Mouse (Mus musculus) bone marrow macrophage, adult 2 months (primary cell): ENCODE results near the gene Lsr.

Experiments
- CTCF ChIP-seq: IDR thresholded peaks from 2 replicates; pipeline ENCODE4 v1.5.1; 2012; ENCODE audit warnings: low read depth, mild to moderate bottlenecking, low read length, moderate library complexity
- POLR2A ChIP-seq: IDR thresholded peaks from 2 replicates; pipeline ENCODE4 v1.6.1; 2012; ENCODE audit warnings: mild to moderate bottlenecking, low read depth, low read length, borderline replicate concordance

DNA sequence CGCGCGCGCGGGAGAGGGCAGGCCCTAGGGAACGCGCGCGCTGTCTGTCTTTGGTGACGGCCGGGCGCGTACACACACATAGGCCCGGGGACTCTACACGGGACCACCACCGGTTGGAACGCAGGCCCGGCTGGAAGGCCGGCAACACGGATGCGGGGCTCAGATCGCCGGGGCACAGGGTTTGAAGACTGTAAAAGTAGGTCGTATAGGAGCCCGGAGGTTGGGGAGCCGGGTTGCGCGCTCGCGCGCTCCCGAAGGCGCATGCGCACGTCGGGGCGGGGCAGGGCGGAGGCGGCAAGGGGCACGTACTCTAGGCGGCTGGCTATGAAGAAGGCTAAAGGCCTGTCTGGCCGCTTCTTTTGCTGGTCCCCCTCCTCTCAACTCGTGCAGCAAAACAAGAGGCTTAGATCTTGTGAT lies 15.9 kb downstream of the Lsr start:
- TF ChIP-seq POLR2A: no peak
- TF ChIP-seq CTCF: no peak
